Mouse (Mus musculus) layer of hippocampus, adult 9-11 months (tissue): ENCODE results near the gene Ttc17.

ENCODE experiments used
- DNase-seq: peaks from one replicate; pipeline ENCODE4 v3.0.0; 2022

Ttc17 gene

DNA sequence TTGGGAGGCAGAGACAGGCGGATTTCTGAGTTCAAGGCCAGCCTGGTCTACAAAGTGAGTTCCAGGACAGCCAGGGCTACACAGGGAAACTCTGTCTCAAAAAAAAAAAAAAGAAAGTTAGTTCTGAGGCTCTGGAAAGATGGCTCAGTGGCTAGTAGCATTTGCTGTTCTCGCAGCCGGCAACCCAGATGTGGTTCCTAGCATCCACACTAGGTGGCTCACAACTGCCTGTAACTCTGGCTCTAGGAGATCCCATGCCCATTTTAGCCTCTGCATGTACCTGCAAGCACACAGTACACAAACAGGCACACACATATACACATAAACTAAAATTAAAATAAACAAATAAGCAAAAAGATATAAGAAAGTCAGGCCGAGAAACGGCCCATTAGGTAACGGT, 35.4 kb downstream of the Ttc17 start:
- no peak for DNase-seq

DNA sequence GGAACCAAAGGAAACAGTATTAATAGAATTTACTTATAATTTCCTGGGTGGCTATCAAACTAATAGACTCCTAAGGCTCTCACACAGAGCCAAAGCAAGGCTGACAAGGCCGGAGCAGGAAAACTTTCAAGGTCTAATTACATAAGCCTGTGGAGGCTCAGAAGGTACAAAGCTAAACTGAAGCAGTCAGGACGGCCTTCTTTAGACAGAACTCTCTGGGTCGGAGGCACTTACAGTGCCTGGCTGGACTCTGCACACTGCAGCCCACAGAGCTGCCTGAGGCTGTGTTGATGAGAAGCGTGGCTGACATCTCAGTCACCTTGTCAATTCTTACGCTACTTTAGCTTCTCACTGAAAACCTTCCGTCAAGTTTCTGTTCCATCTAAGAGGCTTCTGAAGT, 42.7 kb downstream of the Ttc17 start:
- DNase-seq, result no peak

DNA sequence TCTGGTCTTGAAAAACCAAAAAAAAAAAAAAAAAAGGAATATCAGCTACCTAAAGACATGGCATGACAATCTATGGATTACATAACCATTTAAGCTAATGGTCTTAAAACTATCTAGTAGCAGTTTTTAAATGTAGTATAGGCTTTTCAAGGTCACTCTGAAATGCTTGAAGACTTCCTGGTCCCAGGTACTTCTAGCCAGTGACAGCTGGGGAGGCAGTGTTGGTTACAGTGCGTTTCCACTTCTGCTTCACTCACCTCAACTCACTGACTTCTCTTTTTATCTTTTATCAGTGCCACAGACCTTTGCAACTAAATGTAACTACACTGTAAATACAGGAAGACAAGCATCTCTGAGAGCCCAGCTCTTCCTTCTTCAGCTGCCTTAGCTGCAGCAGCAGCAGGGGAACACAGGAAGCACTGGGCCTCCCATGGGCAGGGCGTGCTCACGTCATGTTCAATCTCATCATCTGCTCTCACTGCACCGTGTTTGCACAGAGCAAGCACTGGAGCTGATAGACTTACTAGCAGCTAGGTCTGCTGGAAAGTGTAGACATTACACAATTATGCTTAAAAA, 46.0 kb downstream of the Ttc17 start:
- no peak for DNase-seq

GRCm38 (mm10) chr2:94348165-94348591, 58.3 kb downstream of the Ttc17 start:
- DNase-seq, result no peak

- DNase-seq, result no peak
Measured at GRCm38 (mm10) chr2:94346746-94347145, 59.7 kb downstream of the Ttc17 start.

DNA sequence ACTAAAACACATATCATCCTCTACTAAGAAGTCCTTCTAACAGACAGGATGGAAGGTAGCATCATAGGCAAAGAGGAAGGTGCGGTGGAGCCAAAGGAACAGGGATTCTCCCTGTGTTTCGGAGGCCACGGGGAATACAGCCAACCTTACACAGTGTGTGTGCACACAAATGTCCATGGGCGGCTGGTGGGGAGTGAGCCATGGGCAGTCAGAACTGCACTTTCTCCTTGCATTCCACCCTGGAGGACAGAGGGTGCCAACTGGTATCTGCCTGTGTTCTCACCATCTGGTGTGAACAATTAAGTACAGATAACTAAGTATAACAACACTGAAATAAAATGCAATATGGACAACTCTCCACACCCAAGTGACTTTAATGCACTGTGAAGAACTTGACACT, 61.9 kb downstream of the Ttc17 start:
- DNase-seq, result no peak

GRCm38 (mm10) chr2:94343290-94344285, 62.9 kb downstream of the Ttc17 start:
- DNase-seq, result no peak

- DNase-seq, result no peak
Measured at GRCm38 (mm10) chr2:94340769-94341168, 65.7 kb downstream of the Ttc17 start.

DNA sequence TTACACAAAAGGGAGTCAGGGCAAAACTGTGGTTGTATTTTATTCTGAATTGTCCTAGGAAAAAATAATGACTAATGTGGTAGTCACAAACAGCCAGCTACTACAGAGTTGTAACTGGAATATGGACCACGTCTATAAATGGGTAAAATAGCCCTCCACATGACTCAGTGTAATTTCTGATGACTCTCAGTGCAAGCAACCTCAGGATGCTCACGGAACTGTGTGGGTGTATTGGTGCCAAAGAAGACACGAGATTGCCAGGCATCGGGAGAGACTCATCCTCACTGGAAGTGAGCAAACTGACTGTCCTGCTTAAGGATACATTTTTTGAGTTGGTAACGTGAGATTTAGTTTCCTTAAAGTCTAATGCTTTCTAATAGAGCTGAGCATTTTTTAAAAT, 67.0 kb downstream of the Ttc17 start:
- no peak for DNase-seq

- peak; percentile 85 for DNase-seq
Measured at GRCm38 (mm10) chr2:94336336-94336735, 70.2 kb downstream of the Ttc17 start.

DNA sequence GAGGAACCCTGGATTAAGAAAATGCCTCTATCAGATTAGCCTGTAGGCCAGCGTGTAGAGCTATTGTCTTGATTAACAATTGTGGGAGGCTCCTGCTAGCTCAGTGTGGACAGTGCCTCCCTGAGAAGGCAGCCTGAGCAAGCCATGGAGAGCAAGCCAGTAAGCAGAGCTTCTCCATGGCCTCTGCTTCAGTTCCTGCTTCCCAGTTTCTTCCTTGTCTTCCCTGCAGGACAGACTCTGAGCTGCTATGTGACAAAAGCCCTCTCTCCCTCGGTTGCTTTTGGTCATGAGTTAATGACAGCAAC, 71.8 kb downstream of the Ttc17 start:
- no peak for DNase-seq

DNA sequence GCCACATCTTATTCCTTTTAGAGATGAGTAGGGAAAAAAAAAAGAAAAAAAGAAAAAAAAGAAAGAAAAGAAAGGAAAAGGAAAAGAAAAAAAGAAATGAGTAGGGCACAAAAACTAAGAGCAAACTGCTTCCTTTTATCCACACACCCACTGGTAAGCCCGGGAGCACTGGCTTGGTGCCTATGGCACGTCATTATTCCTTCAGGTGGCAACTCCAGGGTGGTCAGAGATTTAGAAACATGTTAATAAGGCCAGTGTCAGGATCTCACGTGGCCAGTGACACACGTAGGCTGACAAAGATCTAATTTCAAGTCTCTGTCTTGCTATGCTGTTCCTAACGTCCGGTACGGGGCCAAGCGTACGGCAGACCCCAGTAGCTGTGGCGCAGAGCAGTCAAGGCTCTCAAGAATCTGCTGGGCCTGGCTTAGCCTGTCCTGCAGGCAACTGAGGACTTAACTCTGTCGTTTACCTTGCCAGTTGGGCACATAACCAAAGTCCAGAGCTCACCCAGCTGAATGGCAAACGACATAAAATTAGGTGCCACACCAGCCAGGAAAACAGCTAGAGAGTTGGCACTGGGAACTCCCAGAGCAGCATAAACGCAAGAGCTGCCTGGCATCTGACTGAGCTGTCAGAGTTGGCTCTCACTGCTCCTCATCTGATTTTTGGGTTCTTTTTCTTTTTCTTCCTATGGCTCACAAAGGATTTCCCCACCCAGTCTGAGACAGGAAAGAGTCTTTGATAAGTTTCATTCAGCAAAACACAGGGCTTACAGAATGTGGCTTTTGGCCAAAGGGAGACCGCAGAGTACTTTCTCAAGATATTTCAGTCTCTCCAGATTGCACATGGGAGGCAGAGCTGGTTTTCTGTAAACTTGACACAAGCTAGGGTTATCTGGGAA, 72.4 kb downstream of the Ttc17 start:
- no peak for DNase-seq

GRCm38 (mm10) chr2:94333086-94333485, 73.4 kb downstream of the Ttc17 start:
- no peak for DNase-seq

- no peak for DNase-seq
Measured at GRCm38 (mm10) chr2:94329336-94329735, 77.2 kb downstream of the Ttc17 start.

- DNase-seq, result no peak
Measured at GRCm38 (mm10) chr2:94327836-94328235, 78.7 kb downstream of the Ttc17 start.

DNA sequence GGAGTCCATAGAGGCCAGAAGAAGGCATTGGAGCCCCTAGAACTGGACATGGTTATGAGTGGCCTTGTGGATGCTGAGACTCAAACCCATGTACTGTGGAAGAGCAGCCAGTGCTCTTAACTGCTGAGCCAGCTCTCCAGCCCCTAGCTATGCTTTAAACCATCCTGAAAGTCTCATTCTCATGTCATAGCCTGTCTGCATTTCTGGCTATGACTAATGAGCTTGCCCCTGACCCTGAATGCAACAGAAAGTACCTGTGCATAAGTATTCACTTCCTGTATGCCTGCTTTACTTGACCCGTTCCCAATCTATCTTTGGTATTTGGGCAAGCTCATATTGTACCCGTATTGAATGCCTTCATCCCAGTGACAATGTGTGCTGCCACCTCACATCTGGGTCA, 86.7 kb downstream of the Ttc17 start:
- no peak for DNase-seq

DNA sequence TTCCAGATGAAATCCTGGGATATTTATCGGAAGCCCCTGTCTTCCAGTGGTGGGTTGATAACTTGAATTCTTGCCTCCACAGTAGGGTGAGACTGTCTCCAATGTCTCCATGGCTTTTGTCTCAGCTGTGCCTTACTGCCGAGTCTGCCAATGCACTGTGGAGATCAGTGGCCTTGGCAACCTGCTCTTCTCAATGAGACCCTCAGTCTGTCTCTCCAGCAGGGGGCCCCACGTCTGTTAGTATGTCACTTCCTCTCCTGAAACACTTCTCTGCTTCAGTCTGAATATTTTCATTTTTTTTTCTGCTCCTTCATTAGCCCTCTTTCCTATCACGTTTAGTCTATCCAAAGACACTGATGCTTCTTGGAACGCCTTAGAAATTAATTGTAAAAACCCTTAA, 90.0 kb downstream of the Ttc17 start:
- no peak for DNase-seq

DNA sequence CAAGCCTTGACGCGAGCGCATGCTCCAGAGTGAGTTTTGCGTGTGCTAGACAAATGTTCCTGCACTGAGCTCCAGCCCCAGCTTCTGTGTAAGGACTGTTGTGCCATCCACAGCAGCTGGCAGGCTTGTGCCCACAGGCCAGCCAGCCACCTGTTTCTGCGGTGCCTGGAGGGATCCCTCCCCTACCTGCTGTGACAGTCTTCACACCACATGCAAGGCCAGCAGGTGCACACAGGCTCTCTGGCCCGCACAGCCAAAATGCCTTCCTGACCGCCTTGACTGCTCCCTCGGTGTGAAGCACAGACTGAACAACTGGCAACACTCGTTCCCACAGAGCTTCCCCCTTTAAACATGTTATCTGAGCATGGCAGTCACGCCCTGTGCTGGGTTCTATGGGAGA, 102.5 kb downstream of the Ttc17 start:
- peak; percentile 14 for DNase-seq

DNA sequence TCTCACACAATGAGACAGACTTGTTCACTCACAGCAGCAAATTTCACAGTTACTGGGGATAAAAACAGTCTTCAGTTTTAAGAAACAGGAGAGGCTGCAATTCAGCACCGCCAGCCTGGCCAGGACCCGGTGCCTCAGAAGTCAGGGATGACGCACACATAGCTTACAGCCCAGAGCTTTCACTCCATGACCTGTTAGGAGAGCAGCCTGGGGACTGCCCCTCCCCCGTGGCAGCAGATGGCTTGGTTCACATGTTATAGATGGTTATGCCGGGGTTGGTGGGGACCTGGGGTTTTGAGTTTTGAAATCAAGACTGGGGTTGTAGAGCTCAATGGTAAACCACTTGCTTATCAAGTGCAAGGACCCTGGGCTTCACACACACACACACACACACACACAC, 104.1 kb downstream of the Ttc17 start:
- no peak for DNase-seq

DNA sequence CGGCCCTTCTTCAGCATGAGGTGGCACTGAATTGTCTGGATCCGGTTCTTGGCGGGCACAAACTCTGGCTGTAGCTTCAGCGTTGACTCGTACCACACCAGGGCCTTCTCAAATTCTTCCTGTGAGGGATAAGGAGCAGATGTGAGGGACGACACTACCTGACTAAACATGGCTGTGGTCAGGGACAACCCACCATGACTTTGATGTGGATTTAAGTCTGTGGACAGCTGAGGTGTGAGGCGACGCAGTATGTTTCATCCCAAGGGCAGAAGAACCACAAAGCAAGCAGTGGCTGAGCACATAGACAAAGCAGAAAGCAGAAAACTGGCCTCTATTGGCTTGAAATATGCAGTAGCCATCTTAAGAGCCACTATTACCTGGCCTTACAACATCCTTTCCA, 104.7 kb downstream of the Ttc17 start:
- no peak for DNase-seq

GRCm38 (mm10) chr2:94297467-94297866, 109.0 kb downstream of the Ttc17 start:
- DNase-seq, result no peak

- peak; percentile 70 for DNase-seq
Measured at GRCm38 (mm10) chr2:94290483-94290882, 116.0 kb downstream of the Ttc17 start.

DNA sequence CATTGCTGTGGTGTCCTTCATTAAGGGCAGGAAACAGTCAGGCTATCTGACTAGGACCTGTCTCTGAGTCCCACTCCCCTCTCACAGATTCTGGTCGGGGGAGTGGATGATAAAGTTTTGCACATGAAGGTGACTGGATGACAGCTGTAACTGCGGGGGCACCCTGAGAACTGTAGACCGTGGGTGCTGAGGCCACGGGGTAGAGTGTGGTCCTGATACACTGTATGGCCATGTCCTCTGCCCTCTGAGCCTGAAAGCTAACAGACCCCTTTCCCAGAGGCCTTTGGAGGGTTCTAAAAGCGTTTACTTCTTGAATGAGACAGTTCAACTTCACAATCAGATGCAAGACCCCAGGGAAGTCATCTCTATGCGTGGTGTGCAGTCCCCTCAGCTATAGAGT, 116.8 kb downstream of the Ttc17 start:
- no peak for DNase-seq

GRCm38 (mm10) chr2:94289169-94289568, 117.3 kb downstream of the Ttc17 start:
- DNase-seq, result no peak
